Mouse (Mus musculus) bone marrow, adult 2 months (tissue): Measurements from ENCODE around the gene Lrrc8e.

Source experiments
- CTCF ChIP-seq: fragments of 200-500 bp; IDR thresholded peaks from 2 replicates; pipeline ENCODE4 v1.5.1; 2011; ENCODE audit warnings: low read length, control low read depth; ENCODE audit not compliant: control insufficient read depth, insufficient read depth
- POLR2A ChIP-seq: fragments of 200-500 bp; IDR thresholded peaks from 2 replicates; pipeline ENCODE4 v1.6.1; 2011; ENCODE audit warnings: low read depth, mild to moderate bottlenecking, control low read depth, low read length, borderline replicate concordance; ENCODE audit not compliant: control insufficient read depth

GRCm38 (mm10) chr8:4226739-4227347 is at the start of gene Lrrc8e:
- TF ChIP-seq POLR2A (no peak), CTCF (no peak)
